Mouse (Mus musculus) liver, postnatal 0 days (tissue): ENCODE data around the gene Pard3b.

ENCODE experiments used
- CTCF ChIP-seq: sonication (generic); IDR thresholded peaks from 2 replicates; pipeline ENCODE4 v1.5.1; 2016; ENCODE audit warnings: antibody characterized with exemption, low read depth
- EP300 ChIP-seq: IDR thresholded peaks from 2 replicates; pipeline ENCODE4 v1.6.1; 2016; ENCODE audit warnings: antibody characterized with exemption, low read depth, mild to moderate bottlenecking

DNA sequence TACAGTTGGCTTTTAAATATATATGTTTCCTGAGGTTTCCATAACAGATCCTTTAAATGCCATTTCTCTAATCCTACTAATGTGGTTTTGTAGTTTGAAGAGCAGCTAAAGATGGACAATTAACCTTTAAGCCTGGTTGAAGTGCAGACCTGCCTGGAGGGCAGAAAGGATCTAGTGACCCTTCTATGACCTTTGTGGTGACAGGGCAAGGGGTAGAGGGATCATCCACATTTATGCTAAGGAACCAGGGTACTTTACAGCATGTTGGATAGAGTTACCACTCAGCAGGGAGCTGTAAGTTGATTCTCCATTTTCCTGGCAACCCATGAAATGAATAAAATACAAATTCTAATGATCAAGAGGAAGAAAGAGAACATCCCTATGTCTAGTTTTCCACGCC is 47.3 kb downstream of the Pard3b start:
- TF ChIP-seq CTCF (no peak), EP300 (no peak)
